Mouse (Mus musculus) left cerebral cortex, adult 9 months (tissue): ENCODE measurements around the gene Lrrtm3.
A peak's percentile ranks its signal among the peaks of the same experiment; 100 is the strongest.

Experiments used
- DNase-seq, 2 experiments: peaks; one replicate each; pipeline ENCODE4 v3.0.0; 2022; ENCODE audit warnings: low spot score in 2 of 2

Gene Lrrtm3

DNA sequence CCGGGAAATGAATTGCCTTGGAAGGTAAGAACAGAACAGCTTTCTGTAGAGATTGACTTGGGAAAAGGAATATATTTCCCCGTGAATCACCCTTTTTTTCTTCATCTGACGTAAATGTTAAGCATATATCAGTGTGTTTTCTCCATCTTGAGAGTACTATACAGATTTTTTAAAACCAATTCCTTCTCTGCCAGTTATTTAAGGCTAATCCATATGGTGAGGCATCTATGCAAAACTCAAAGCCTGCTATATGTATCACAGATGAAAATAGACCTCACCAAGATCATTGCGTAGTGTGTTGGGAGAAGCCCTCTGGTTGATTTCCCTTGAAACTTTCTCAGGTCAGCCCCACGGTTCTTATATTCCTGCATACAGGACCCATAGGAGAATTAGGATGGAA, 195.5 kb downstream of the Lrrtm3 start:
- DNase-seq = no peak

DNA sequence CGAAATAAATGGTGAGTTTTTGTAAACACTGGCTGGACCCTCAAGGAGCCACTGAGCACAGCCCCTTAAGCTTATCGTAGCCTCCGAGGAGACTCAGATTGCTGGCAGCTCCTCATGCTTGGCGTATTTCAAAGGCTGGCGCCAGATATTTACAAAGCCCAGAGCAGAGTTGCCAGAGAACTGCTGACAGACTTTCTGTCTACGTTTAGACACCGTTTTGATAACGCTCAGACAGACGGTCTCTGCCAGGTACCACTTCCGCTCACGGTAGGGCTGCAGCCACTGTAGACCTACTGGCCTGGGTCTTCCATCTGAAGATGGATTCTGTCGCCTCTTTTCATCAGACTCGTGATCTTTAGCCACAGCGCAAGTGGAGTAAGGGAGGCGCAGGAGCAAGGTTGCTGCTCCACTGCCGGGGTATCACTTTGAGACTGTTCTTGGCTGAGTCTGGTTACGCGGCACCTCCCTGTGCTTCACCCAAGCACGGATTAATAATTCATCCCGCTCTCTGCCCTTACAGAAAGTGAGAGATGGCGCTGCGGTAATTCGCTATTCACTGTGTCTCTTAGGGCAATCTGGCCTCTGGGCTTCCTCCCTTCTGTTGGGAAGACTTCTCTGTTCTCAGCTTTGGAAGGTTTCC, 203.5 kb downstream of the Lrrtm3 start:
- DNase-seq = peak in 1 of 2 experiments; percentile 7

- peak in 1 of 2 experiments; percentile 23 for DNase-seq
Measured at GRCm38 (mm10) chr10:63880462-63880903, 209.6 kb downstream of the Lrrtm3 start.
